Mouse (Mus musculus): ENCODE results near the gene Erc2. TPM values are rescaled to one million over a fixed set of nuclear protein-coding genes. Genes with fewer than 3 reads are reported as not detected.
A peak's percentile ranks its signal among the peaks of the same experiment; 100 is the strongest.

The Erc2 gene
- polyA plus RNA-seq, 2 experiments, result 4.9 to 6.5 TPM

GRCm38 (mm10) chr14:28051646-28052045 is 429.4 kb downstream of the Erc2 start:
- H3K9me3 ChIP-seq (ENCODE audit: control insufficient read depth, low read length), result no peaks in the 10 kb centered on the region
- ATAC-seq (ENCODE audit: low FRiP score, low read depth) (no peak), DNase-seq (ENCODE audit: low spot score) (no peak)
- no peak overlapping the region for H3K4me3 ChIP-seq (replicated peaks; ENCODE audit: low read length)
- WGBS, result 41% methylated on average over 5 of the region's 5 CpGs
- H3K4me1 ChIP-seq (ENCODE audit: control insufficient read depth, insufficient read depth, low read length), result peaks cover 7% of the 10 kb centered on the region
- H3K27ac ChIP-seq (replicated peaks; ENCODE audit: low read depth, low read length), result no peak overlapping the region
- no peaks in the 10 kb centered on the region for H3K27me3 ChIP-seq (ENCODE audit: control insufficient read depth, insufficient read depth, low read length)
- no peaks in the 10 kb centered on the region for H3K36me3 ChIP-seq (ENCODE audit: control insufficient read depth, insufficient read depth, low read length)
- no peak overlapping the region for H3K4me2 ChIP-seq (replicated peaks; ENCODE audit: low read depth, low read length, severe bottlenecking)
- no peak for TF ChIP-seq POLR2A (IDR thresholded peaks at IDR 0.05; ENCODE audit: borderline replicate concordance, extremely low read depth, insufficient read depth, insufficient read length)
- no peak overlapping the region for H3K9ac ChIP-seq (ENCODE audit: low read depth, low read length, severe bottlenecking)

- TF ChIP-seq POLR2A (IDR thresholded peaks at IDR 0.05; ENCODE audit: borderline replicate concordance, extremely low read depth, insufficient read depth, insufficient read length), result no peak
- no peaks in the 10 kb centered on the region for H3K27me3 ChIP-seq (ENCODE audit: control insufficient read depth, insufficient read depth, low read length)
- DNase-seq (ENCODE audit: low spot score) (peak; percentile 27), ATAC-seq (ENCODE audit: low FRiP score, low read depth) (0 out of 2 replicates have a peak, but pooled peaks have one; percentile 8)
- no peak overlapping the region for H3K27ac ChIP-seq (replicated peaks; ENCODE audit: low read depth, low read length)
- H3K9me3 ChIP-seq (ENCODE audit: control insufficient read depth, low read length), result no peaks in the 10 kb centered on the region
- no peak overlapping the region for H3K4me3 ChIP-seq (replicated peaks; ENCODE audit: low read length)
- WGBS, result 58% methylated on average over 11 of the region's 11 CpGs
- no peak overlapping the region for H3K4me2 ChIP-seq (replicated peaks; ENCODE audit: low read depth, low read length, severe bottlenecking)
- H3K36me3 ChIP-seq (ENCODE audit: control insufficient read depth, insufficient read depth, low read length), result no peaks in the 10 kb centered on the region
- peaks cover 12% of the 10 kb centered on the region for H3K4me1 ChIP-seq (ENCODE audit: control insufficient read depth, insufficient read depth, low read length)
- no peak overlapping the region for H3K9ac ChIP-seq (ENCODE audit: low read depth, low read length, severe bottlenecking)
Measured at GRCm38 (mm10) chr14:28057159-28057884, 435.1 kb downstream of the Erc2 start.

GRCm38 (mm10) chr14:28057885-28058860 is 435.9 kb downstream of the Erc2 start:
- peaks cover 14% of the 10 kb centered on the region for H3K4me1 ChIP-seq (ENCODE audit: control insufficient read depth, insufficient read depth, low read length)
- no peak overlapping the region for H3K27ac ChIP-seq (replicated peaks; ENCODE audit: low read depth, low read length)
- H3K36me3 ChIP-seq (ENCODE audit: control insufficient read depth, insufficient read depth, low read length), result no peaks in the 10 kb centered on the region
- 20% methylated on average over 18 of the region's 18 CpGs for WGBS
- no peak for TF ChIP-seq POLR2A (IDR thresholded peaks at IDR 0.05; ENCODE audit: borderline replicate concordance, extremely low read depth, insufficient read depth, insufficient read length)
- no peak overlapping the region for H3K9ac ChIP-seq (ENCODE audit: low read depth, low read length, severe bottlenecking)
- H3K4me3 ChIP-seq (replicated peaks; ENCODE audit: low read length), result no peak overlapping the region
- ATAC-seq (ENCODE audit: low FRiP score, low read depth) (peak; percentile 60), DNase-seq (ENCODE audit: low spot score) (peak; percentile 56)
- no peaks in the 10 kb centered on the region for H3K9me3 ChIP-seq (ENCODE audit: control insufficient read depth, low read length)
- H3K4me2 ChIP-seq (replicated peaks; ENCODE audit: low read depth, low read length, severe bottlenecking), result no peak overlapping the region
- no peaks in the 10 kb centered on the region for H3K27me3 ChIP-seq (ENCODE audit: control insufficient read depth, insufficient read depth, low read length)

- ATAC-seq (ENCODE audit: low FRiP score, low read depth) (no peak), DNase-seq (ENCODE audit: low spot score) (no peak)
- H3K4me3 ChIP-seq (replicated peaks; ENCODE audit: low read length), result no peak overlapping the region
- H3K4me1 ChIP-seq (ENCODE audit: control insufficient read depth, insufficient read depth, low read length), result peaks cover 14% of the 10 kb centered on the region
- H3K4me2 ChIP-seq (replicated peaks; ENCODE audit: low read depth, low read length, severe bottlenecking), result no peak overlapping the region
- 82% methylated on average over 4 of the region's 4 CpGs for WGBS
- no peak overlapping the region for H3K27ac ChIP-seq (replicated peaks; ENCODE audit: low read depth, low read length)
- no peak for TF ChIP-seq POLR2A (IDR thresholded peaks at IDR 0.05; ENCODE audit: borderline replicate concordance, extremely low read depth, insufficient read depth, insufficient read length)
- no peaks in the 10 kb centered on the region for H3K27me3 ChIP-seq (ENCODE audit: control insufficient read depth, insufficient read depth, low read length)
- H3K9me3 ChIP-seq (ENCODE audit: control insufficient read depth, low read length), result no peaks in the 10 kb centered on the region
- no peak overlapping the region for H3K9ac ChIP-seq (ENCODE audit: low read depth, low read length, severe bottlenecking)
- no peaks in the 10 kb centered on the region for H3K36me3 ChIP-seq (ENCODE audit: control insufficient read depth, insufficient read depth, low read length)
Measured at GRCm38 (mm10) chr14:28060891-28061290, 438.7 kb downstream of the Erc2 start.

GRCm38 (mm10) chr14:28061649-28062375 is 439.6 kb downstream of the Erc2 start:
- DNase-seq (ENCODE audit: low spot score) (no peak), ATAC-seq (ENCODE audit: low FRiP score, low read depth) (no peak)
- no peak overlapping the region for H3K4me2 ChIP-seq (replicated peaks; ENCODE audit: low read depth, low read length, severe bottlenecking)
- no peak overlapping the region for H3K27ac ChIP-seq (replicated peaks; ENCODE audit: low read depth, low read length)
- H3K9ac ChIP-seq (ENCODE audit: low read depth, low read length, severe bottlenecking), result no peak overlapping the region
- no peaks in the 10 kb centered on the region for H3K36me3 ChIP-seq (ENCODE audit: control insufficient read depth, insufficient read depth, low read length)
- no peak for TF ChIP-seq POLR2A (IDR thresholded peaks at IDR 0.05; ENCODE audit: borderline replicate concordance, extremely low read depth, insufficient read depth, insufficient read length)
- 14% methylated on average over 3 of the region's 3 CpGs for WGBS
- no peak overlapping the region for H3K4me3 ChIP-seq (replicated peaks; ENCODE audit: low read length)
- no peaks in the 10 kb centered on the region for H3K9me3 ChIP-seq (ENCODE audit: control insufficient read depth, low read length)
- H3K27me3 ChIP-seq (ENCODE audit: control insufficient read depth, insufficient read depth, low read length), result no peaks in the 10 kb centered on the region
- H3K4me1 ChIP-seq (ENCODE audit: control insufficient read depth, insufficient read depth, low read length), result peaks cover 14% of the 10 kb centered on the region

Data from limb, embryonic 14.5 days (tissue).